Mouse (Mus musculus): ENCODE results near the gene Sgo2a. TPM values are rescaled to one million over a fixed set of nuclear protein-coding genes. Genes with fewer than 3 reads are reported as not detected.
A peak's percentile ranks its signal among the peaks of the same experiment; 100 is the strongest.

Sgo2a gene
- 15.1 and 15.2 TPM in 2 replicates for polyA plus RNA-seq (2015; fragmentation: Nextera tagmentation; extraction: Ambion mirVana)

DNA sequence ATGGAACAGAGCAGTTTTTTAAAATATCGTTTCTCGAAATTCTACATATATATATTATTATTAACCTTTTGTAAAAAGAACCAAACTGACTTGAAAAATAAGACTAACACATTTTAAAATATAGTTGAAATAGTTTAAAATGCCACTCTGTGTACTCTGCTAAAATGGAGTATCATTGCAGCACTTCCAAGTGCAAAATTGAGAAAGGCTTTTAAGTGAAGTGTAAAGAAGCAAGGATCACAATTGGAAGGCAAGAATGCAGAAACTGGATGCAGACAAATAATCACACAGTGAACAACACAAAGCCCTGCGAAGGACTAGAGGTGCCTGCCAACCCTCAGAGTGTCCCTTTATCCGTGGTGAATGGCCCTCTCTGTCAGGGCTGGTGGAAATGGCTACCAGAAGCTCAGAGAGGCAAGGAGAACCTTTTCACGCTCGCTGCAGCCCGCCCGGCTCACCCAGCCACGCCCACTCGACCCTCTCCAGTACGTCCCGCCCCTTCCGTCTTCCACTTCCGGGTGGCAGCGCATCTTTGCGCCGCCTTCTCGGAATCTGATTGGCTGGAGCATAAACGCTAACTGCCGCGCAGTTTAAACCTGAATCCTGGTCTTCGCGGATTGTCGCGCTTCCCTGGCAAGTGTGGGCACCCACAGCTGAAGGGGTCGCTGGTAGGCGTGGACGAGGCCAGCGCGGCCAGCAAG, at the start of gene Sgo2a:
Sgo2a (plus strand) TSS at position 540 of the 701 bp plus-strand sequence.
- Histone ChIP-seq H3K9ac (peak within 1 kb of the TSS; percentile 77), H3K27ac (peak within 1 kb of the TSS; percentile 77)

GRCm38 (mm10) chr1:57947552-57948347, 48.0 kb upstream of the Sgo2a start:
- WGBS, result 5% methylated on average over 2 of the region's 2 CpGs
- H3K27ac ChIP-seq, result peak overlapping the region; percentile 18; the same call in 1 of the 2 replicates
- H3K4me1 ChIP-seq, result peaks cover 6% of the 10 kb centered on the region
- no peak overlapping the region for H3K4me3 ChIP-seq
- no peaks in the 10 kb centered on the region for H3K27me3 ChIP-seq
- ATAC-seq (ENCODE audit: insufficient number of reproducible peaks, low FRiP score, low TSS enrichment, low read depth), result no peak
- H3K36me3 ChIP-seq, result peaks cover 43% of the 10 kb centered on the region
- H3K4me2 ChIP-seq, result no peak overlapping the region
- H3K9ac ChIP-seq, result no peak overlapping the region
- H3K9me3 ChIP-seq, result no peaks in the 10 kb centered on the region

More for the DNA sequence above, at the start of gene Sgo2a:
- no peaks in the 10 kb centered on the region for H3K36me3 ChIP-seq
- H3K4me1 ChIP-seq, result peaks cover 11% of the 10 kb centered on the region
- no peaks in the 10 kb centered on the region for H3K9me3 ChIP-seq
- peak within 1 kb of the TSS; percentile 85 for H3K4me2 ChIP-seq
- H3K27me3 ChIP-seq, result no peaks in the 10 kb centered on the region
- peak; percentile 94 for ATAC-seq (ENCODE audit: insufficient number of reproducible peaks, low FRiP score, low TSS enrichment, low read depth)
- 6% methylated on average over 30 of the region's 30 CpGs for WGBS
- peak within 1 kb of the TSS; percentile 97 for H3K4me3 ChIP-seq

GRCm38 (mm10) chr1:57949195-57949594, 46.6 kb upstream of the Sgo2a start:
- H3K9me3 ChIP-seq, result no peaks in the 10 kb centered on the region
- peaks cover 39% of the 10 kb centered on the region for H3K36me3 ChIP-seq
- no peak overlapping the region for H3K4me3 ChIP-seq
- no peak overlapping the region for H3K4me2 ChIP-seq
- WGBS, result 6% methylated on average over 1 of the region's 1 CpGs
- no peak overlapping the region for H3K9ac ChIP-seq
- H3K27ac ChIP-seq, result no peak overlapping the region
- H3K27me3 ChIP-seq, result no peaks in the 10 kb centered on the region
- ATAC-seq (ENCODE audit: insufficient number of reproducible peaks, low FRiP score, low TSS enrichment, low read depth), result no peak
- H3K4me1 ChIP-seq, result peaks cover 6% of the 10 kb centered on the region

GRCm38 (mm10) chr1:57949716-57950115, 46.1 kb upstream of the Sgo2a start:
- H3K4me2 ChIP-seq, result no peak overlapping the region
- no peak for ATAC-seq (ENCODE audit: insufficient number of reproducible peaks, low FRiP score, low TSS enrichment, low read depth)
- 68% methylated on average over 5 of the region's 5 CpGs for WGBS

GRCm38 (mm10) chr1:57952509-57952908, 43.3 kb upstream of the Sgo2a start:
- Histone ChIP-seq H3K4me1 (peaks cover 1% of the 10 kb centered on the region), H3K9me3 (no peaks in the 10 kb centered on the region), H3K27ac (no peak overlapping the region), H3K9ac (no peak overlapping the region), H3K4me3 (no peak overlapping the region), H3K27me3 (no peaks in the 10 kb centered on the region), H3K4me2 (no peak overlapping the region), H3K36me3 (peaks cover 43% of the 10 kb centered on the region)
- no peak for ATAC-seq (ENCODE audit: insufficient number of reproducible peaks, low FRiP score, low TSS enrichment, low read depth)
- 91% methylated on average over 4 of the region's 4 CpGs for WGBS

More at GRCm38 (mm10) chr1:57949716-57950115, 46.1 kb upstream of the Sgo2a start:
- Histone ChIP-seq H3K27me3 (no peaks in the 10 kb centered on the region), H3K4me1 (peaks cover 6% of the 10 kb centered on the region), H3K27ac (no peak overlapping the region), H3K9me3 (no peaks in the 10 kb centered on the region), H3K4me3 (no peak overlapping the region), H3K36me3 (peaks cover 37% of the 10 kb centered on the region), H3K9ac (no peak overlapping the region)

DNA sequence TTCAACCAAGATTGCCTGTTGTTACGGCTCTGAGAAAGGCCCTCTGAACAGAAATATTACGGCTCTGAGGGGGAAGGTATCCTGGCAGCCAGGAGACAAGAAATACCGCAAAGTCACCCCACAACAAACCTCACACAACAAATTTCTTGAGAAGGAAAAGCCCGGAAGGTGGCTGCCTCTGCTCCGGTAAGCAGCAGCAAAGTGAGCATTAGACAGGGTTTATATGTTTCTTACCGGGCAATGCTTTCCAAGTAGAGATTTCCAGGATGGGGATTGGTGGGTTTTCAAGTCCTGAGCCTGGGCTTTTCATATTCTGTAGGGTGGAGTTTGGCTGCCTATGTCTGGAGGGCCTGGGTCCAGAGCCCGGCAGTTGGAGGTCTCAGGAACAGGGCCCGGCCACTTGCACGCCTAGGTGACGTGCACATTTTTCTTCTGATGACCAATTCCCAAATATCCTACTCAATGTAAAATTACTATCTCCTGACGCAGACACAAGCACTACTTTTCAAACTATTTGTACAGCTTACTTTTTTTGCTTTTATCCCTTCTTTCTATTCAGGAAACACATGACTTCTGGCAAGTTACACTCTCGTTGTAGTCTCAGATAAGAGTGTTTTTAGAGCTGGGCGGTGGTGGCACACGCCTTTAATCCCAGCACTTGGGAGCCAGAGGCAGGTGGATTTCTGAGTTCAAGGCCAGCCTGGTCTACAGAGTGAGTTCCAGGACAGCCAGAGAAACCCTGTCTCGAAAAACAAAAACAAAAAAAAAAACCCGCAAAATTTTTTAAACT, 42.0 kb upstream of the Sgo2a start:
- 84% methylated on average over 16 of the region's 16 CpGs for WGBS
- no peak overlapping the region for H3K9ac ChIP-seq
- ATAC-seq (ENCODE audit: insufficient number of reproducible peaks, low FRiP score, low TSS enrichment, low read depth), result no peak
- H3K4me2 ChIP-seq, result no peak overlapping the region
- H3K4me1 ChIP-seq, result no peaks in the 10 kb centered on the region
- H3K27ac ChIP-seq, result peak overlapping the region; percentile 22; the same call in 1 of the 2 replicates
- H3K36me3 ChIP-seq, result peaks cover 45% of the 10 kb centered on the region
- no peaks in the 10 kb centered on the region for H3K9me3 ChIP-seq
- no peaks in the 10 kb centered on the region for H3K27me3 ChIP-seq
- H3K4me3 ChIP-seq, result no peak overlapping the region

GRCm38 (mm10) chr1:57954376-57954765, 41.4 kb upstream of the Sgo2a start:
- Histone ChIP-seq H3K4me2 (no peak overlapping the region), H3K4me3 (no peak overlapping the region), H3K4me1 (no peaks in the 10 kb centered on the region), H3K36me3 (peaks cover 51% of the 10 kb centered on the region), H3K9me3 (no peaks in the 10 kb centered on the region), H3K9ac (no peak overlapping the region), H3K27me3 (no peaks in the 10 kb centered on the region), H3K27ac (no peak overlapping the region)
- WGBS, result 77% methylated on average over 5 of the region's 5 CpGs
- ATAC-seq (ENCODE audit: insufficient number of reproducible peaks, low FRiP score, low TSS enrichment, low read depth), result no peak

DNA sequence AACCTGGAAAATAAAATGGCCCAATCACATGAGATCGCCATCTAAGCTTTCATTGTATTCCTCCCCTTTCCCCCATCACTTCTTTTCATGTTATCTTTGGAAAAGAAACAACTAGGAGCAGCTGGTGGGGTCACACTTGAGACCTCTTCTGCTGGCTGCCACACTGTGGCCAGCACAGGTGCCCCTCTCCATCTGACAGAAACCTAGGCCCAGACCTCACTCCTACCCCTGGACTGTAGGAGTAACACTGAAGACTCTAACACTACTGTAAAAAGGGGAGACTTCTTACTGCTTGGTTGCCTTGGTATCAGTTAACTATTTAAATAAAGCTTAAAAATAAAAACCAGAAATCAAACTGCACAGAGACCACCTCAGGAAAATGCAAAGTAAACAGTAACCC, 40.0 kb upstream of the Sgo2a start:
- 88% methylated on average over 1 of the region's 1 CpGs for WGBS
- H3K27me3 ChIP-seq, result no peaks in the 10 kb centered on the region
- H3K36me3 ChIP-seq, result peaks cover 55% of the 10 kb centered on the region

GRCm38 (mm10) chr1:57969327-57970271, 26.2 kb upstream of the Sgo2a start:
- Histone ChIP-seq H3K4me3 (peak overlapping the region; percentile 85), H3K27me3 (no peaks in the 10 kb centered on the region), H3K9ac (peak overlapping the region; percentile 91), H3K27ac (peak overlapping the region; percentile 91), H3K36me3 (peaks cover 19% of the 10 kb centered on the region), H3K4me1 (peaks cover 13% of the 10 kb centered on the region), H3K9me3 (no peaks in the 10 kb centered on the region), H3K4me2 (peak overlapping the region; percentile 70)
- under 1% methylated on average over 65 of the region's 65 CpGs for WGBS
- peak; percentile 95 for ATAC-seq (ENCODE audit: insufficient number of reproducible peaks, low FRiP score, low TSS enrichment, low read depth)

More for the DNA sequence above, 40.0 kb upstream of the Sgo2a start:
- Histone ChIP-seq H3K9ac (no peak overlapping the region), H3K4me2 (no peak overlapping the region), H3K27ac (no peak overlapping the region), H3K4me3 (no peak overlapping the region), H3K4me1 (no peaks in the 10 kb centered on the region), H3K9me3 (no peaks in the 10 kb centered on the region)
- ATAC-seq (ENCODE audit: insufficient number of reproducible peaks, low FRiP score, low TSS enrichment, low read depth), result no peak

DNA sequence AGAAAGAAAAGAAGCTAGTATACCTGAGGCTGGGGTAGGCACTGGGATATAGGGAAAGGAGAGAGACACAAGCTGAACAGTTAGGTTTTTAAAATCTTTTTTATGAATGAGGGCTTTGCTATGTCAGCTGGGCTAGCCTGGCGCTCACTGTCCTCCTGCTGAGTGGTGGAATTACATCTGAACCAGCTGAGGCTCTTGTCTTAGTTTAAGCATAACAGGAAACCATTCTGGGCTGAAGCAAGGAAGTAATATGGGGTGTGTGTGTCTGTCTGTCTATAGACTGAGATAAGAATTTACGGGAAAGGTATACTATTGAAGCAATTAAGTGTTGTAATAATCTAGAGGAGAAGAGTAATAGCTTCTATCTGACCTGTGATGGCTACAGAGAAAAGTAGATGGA, 24.2 kb upstream of the Sgo2a start:
- Histone ChIP-seq H3K9ac (no peak overlapping the region), H3K27me3 (no peaks in the 10 kb centered on the region), H3K36me3 (peaks cover 5% of the 10 kb centered on the region), H3K27ac (no peak overlapping the region), H3K4me3 (no peak overlapping the region), H3K4me2 (no peak overlapping the region), H3K4me1 (peaks cover 13% of the 10 kb centered on the region), H3K9me3 (no peaks in the 10 kb centered on the region)
- WGBS, result 87% methylated on average over 2 of the region's 2 CpGs
- no peak for ATAC-seq (ENCODE audit: insufficient number of reproducible peaks, low FRiP score, low TSS enrichment, low read depth)

DNA sequence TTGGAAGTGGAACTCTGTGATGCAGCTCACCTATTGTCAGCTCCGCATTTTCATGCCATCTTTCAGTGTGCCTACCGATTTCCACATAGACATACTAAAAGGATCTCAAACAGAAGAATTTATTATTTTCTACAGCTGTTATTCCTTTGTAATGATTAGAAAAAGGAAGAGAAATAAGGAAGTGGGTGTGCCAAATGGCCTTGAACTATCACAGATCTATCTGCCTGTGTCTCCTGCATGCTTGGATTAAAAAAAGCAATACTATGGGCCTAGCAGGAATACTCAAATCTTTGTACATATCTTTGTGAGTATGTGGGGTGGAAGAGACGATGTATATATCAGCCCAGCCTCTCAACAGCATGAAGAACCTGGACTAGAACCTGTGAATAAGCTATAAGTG, 18.9 kb upstream of the Sgo2a start:
- WGBS, result 90% methylated on average over 3 of the region's 3 CpGs
- H3K27me3 ChIP-seq, result no peaks in the 10 kb centered on the region
- H3K27ac ChIP-seq, result no peak overlapping the region
- no peaks in the 10 kb centered on the region for H3K36me3 ChIP-seq
- no peaks in the 10 kb centered on the region for H3K4me1 ChIP-seq
- H3K4me2 ChIP-seq, result no peak overlapping the region
- H3K9ac ChIP-seq, result no peak overlapping the region
- H3K9me3 ChIP-seq, result no peaks in the 10 kb centered on the region
- H3K4me3 ChIP-seq, result no peak overlapping the region
- ATAC-seq (ENCODE audit: insufficient number of reproducible peaks, low FRiP score, low TSS enrichment, low read depth), result no peak

Measured in limb, embryonic 15.5 days (tissue).